Mouse (Mus musculus) forebrain, embryonic 16.5 days (tissue): ENCODE measurements around the gene Cpeb1. TPM values are rescaled to one million over a fixed set of nuclear protein-coding genes. Genes with fewer than 3 reads are reported as not detected.

Experiments
- ATAC-seq: fragments of 200-750 bp; cut with Nextera tagmentation; 2 replicates; pipeline ENCODE4 v1.8.0; 2017; ENCODE audit warnings: mild to moderate bottlenecking, moderate library complexity
- H3K27ac ChIP-seq: fragments of 300-500 bp; sonication (generic); 2 replicates; pipeline ENCODE4 v1.5.1; 2014; ENCODE audit warnings: low read length, control low read depth
- H3K27me3 ChIP-seq: fragments of 300-500 bp; sonication (generic); replicated peaks from 2 replicates; pipeline ENCODE4 v1.6.1; 2014; ENCODE audit warnings: low read length; ENCODE audit not compliant: control insufficient read depth, insufficient read depth
- H3K36me3 ChIP-seq: fragments of 300-500 bp; sonication (generic); 2 replicates; pipeline ENCODE4 v1.6.1; 2014; ENCODE audit not compliant: control insufficient read depth, insufficient read depth
- H3K4me1 ChIP-seq: fragments of 300-500 bp; sonication (generic); replicated peaks from 2 replicates; pipeline ENCODE4 v1.6.1; 2014; ENCODE audit warnings: low read length; ENCODE audit not compliant: control insufficient read depth, insufficient read depth
- H3K4me2 ChIP-seq: fragments of 300-500 bp; sonication (generic); 2 replicates; pipeline ENCODE4 v1.6.1; 2014; ENCODE audit warnings: mild to moderate bottlenecking, low read length, control low read depth
- H3K4me3 ChIP-seq: fragments of 300-500 bp; sonication (generic); replicated peaks from 2 replicates; pipeline ENCODE4 v1.5.1; 2014; ENCODE audit warnings: mild to moderate bottlenecking, low read length, control low read depth
- H3K9ac ChIP-seq: fragments of 300-500 bp; sonication (generic); replicated peaks from 2 replicates; pipeline ENCODE4 v1.6.1; 2014; ENCODE audit warnings: low read depth, low read length, control low read depth
- H3K9me3 ChIP-seq: fragments of 300-500 bp; sonication (generic); 2 replicates; pipeline ENCODE4 v1.6.1; 2016; ENCODE audit warnings: low read length; ENCODE audit not compliant: control insufficient read depth
- WGBS: fragments of 180-500 bp; shearing (Covaris S2); extraction: QIAGEN DNeasy Blood & Tissue Kit; methylation state at CpG from one replicate; pipeline ENCODE4 v1.1.7; 2014; 5-methylcytosine and 5-hydroxymethylcytosine counted together
- polyA plus RNA-seq: library from polyadenylated mRNA; unstranded; fragments of >200 nt; fragmentation: Nextera tagmentation; extraction: Ambion mirVana; gene quantifications from 2 replicates; pipeline ENCODE4 v1.2.1, GENCODE M21; 2015

Gene Cpeb1
- polyA plus RNA-seq, 1 experiment from 2014 or later: 2.9 TPM

DNA sequence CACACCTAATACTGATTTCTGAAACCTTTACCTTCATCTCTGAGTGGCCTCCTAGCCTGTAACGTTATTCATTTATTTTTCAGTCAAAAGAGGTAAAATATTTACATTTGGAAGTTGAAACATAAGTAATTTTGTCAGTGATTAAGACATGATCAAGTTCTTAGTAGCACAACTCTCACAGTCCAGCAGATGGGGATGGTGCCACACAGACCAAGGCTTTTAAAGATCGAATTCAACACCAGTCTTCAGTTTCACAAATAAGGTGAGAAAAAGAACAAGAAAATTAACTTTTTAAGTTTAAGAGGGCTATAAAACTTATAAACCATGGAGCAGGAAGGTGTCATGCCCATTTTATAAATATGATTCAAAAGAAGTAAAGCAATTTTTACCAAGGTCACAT is 56.3 kb downstream of the Cpeb1 start:
- no peaks in the 10 kb centered on the region for H3K27me3 ChIP-seq
- H3K9ac ChIP-seq: no peak overlapping the region
- no peak for ATAC-seq
- no peak overlapping the region for H3K4me3 ChIP-seq
- no peak overlapping the region for H3K4me2 ChIP-seq
- H3K9me3 ChIP-seq: no peaks in the 10 kb centered on the region
- H3K36me3 ChIP-seq: no peaks in the 10 kb centered on the region
- 51% methylated on average over 2 of the region's 2 CpGs for WGBS
- H3K4me1 ChIP-seq: no peaks in the 10 kb centered on the region
- H3K27ac ChIP-seq: no peak overlapping the region

- Histone ChIP-seq H3K4me2 (no peak overlapping the region), H3K36me3 (no peaks in the 10 kb centered on the region), H3K4me3 (no peak overlapping the region), H3K9me3 (no peaks in the 10 kb centered on the region), H3K9ac (no peak overlapping the region), H3K4me1 (no peaks in the 10 kb centered on the region), H3K27ac (no peak overlapping the region), H3K27me3 (no peaks in the 10 kb centered on the region)
- 81% methylated on average over 1 of the region's 1 CpGs for WGBS
- no peak for ATAC-seq
Measured at GRCm38 (mm10) chr7:81379363-81379762, 75.9 kb downstream of the Cpeb1 start.

- Histone ChIP-seq H3K36me3 (no peaks in the 10 kb centered on the region), H3K9ac (peak overlapping the region; percentile 23), H3K4me3 (peak overlapping the region; percentile 21), H3K4me2 (peak overlapping the region; percentile 53), H3K27me3 (no peaks in the 10 kb centered on the region), H3K4me1 (peaks cover 10% of the 10 kb centered on the region), H3K27ac (no peak overlapping the region), H3K9me3 (no peaks in the 10 kb centered on the region)
- 3% methylated on average over 13 of the region's 13 CpGs for WGBS
- peak; percentile 99 for ATAC-seq
Measured at GRCm38 (mm10) chr7:81372337-81372920, 82.8 kb downstream of the Cpeb1 start.

GRCm38 (mm10) chr7:81371811-81372210 is 83.5 kb downstream of the Cpeb1 start:
- Histone ChIP-seq H3K36me3 (no peaks in the 10 kb centered on the region), H3K4me3 (peak overlapping the region; percentile 21), H3K27me3 (no peaks in the 10 kb centered on the region), H3K9me3 (no peaks in the 10 kb centered on the region), H3K4me2 (peak overlapping the region; percentile 53), H3K4me1 (peaks cover 10% of the 10 kb centered on the region), H3K9ac (peak overlapping the region; percentile 23), H3K27ac (no peak overlapping the region)
- ATAC-seq: peak; percentile 42
- 14% methylated on average over 5 of the region's 5 CpGs for WGBS

- 49% methylated on average over 3 of the region's 3 CpGs for WGBS
- Histone ChIP-seq H3K9me3 (no peaks in the 10 kb centered on the region), H3K4me3 (no peak overlapping the region), H3K36me3 (no peaks in the 10 kb centered on the region), H3K27ac (no peak overlapping the region), H3K4me1 (peaks cover 10% of the 10 kb centered on the region), H3K27me3 (no peaks in the 10 kb centered on the region), H3K9ac (no peak overlapping the region), H3K4me2 (no peak overlapping the region)
- ATAC-seq: no peak
Measured at GRCm38 (mm10) chr7:81369724-81370123, 85.5 kb downstream of the Cpeb1 start.

DNA sequence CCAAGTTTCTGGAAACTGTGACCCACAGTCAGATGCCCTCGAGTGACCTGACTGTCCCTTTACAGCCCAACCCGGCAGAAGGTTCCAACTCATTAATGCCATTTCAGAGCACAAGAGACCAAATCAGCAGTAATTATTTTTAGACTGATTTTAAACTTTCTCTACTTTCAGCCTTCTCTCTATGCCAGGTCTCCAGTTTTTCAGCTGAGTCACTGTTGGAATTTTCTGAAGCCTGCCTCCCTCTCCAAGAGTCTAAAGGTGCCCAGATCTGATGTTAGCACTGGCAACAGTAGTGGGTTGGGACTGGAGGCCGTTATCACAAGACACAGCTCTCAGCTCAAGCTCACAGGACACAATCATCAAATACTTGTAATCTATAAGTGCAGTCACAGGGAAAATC is 87.3 kb downstream of the Cpeb1 start:
- Histone ChIP-seq H3K36me3 (no peaks in the 10 kb centered on the region), H3K9me3 (no peaks in the 10 kb centered on the region), H3K27me3 (no peaks in the 10 kb centered on the region), H3K4me3 (no peak overlapping the region), H3K27ac (no peak overlapping the region), H3K9ac (no peak overlapping the region), H3K4me1 (peaks cover 10% of the 10 kb centered on the region), H3K4me2 (no peak overlapping the region)
- 64% methylated on average over 3 of the region's 3 CpGs for WGBS
- no peak for ATAC-seq

DNA sequence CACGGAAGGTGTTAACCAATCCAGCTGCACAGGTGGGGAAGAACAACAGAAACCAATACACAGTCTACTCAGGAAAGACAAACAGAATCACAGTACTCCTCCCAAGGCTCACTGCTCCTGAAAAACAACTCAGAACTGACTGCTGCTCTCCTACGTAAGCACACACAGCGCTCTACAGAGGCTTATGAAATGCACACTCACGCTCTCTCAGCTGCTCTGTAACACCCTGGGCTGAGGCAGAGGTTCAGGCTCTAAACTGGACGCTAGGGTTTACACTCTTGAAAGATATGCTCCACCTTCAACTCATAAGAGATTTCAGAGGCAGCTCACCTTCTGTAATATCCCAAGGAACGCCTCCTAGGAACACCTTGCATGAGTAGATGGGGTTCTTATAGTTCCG is 98.3 kb downstream of the Cpeb1 start:
- WGBS: 78% methylated on average over 7 of the region's 7 CpGs
- no peaks in the 10 kb centered on the region for H3K4me1 ChIP-seq
- H3K4me2 ChIP-seq: no peak overlapping the region
- H3K27ac ChIP-seq: no peak overlapping the region
- no peaks in the 10 kb centered on the region for H3K27me3 ChIP-seq
- ATAC-seq: no peak
- no peak overlapping the region for H3K4me3 ChIP-seq
- H3K9me3 ChIP-seq: no peaks in the 10 kb centered on the region
- H3K9ac ChIP-seq: no peak overlapping the region
- H3K36me3 ChIP-seq: no peaks in the 10 kb centered on the region

DNA sequence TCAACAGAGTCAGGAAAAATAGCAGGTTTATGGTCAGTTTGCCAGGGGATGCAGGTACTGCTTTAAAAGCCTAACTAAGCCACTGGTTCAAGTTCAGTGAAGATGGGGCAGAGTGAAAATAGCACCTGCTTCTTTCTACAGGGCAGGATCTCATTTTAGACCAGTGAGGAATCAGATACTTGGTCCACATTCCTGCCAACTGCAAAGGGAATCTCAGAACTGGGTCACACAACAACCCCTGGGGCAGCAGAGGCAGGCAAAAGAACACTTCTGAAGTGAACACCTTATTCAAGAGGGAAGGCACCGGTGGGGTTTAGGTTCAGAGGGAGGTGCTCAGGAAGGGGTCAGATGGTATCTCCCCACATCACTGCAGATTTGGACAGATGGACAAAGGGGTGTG is 98.9 kb downstream of the Cpeb1 start:
- Histone ChIP-seq H3K9ac (no peak overlapping the region), H3K4me3 (no peak overlapping the region), H3K4me1 (no peaks in the 10 kb centered on the region), H3K27me3 (no peaks in the 10 kb centered on the region), H3K9me3 (no peaks in the 10 kb centered on the region), H3K27ac (no peak overlapping the region), H3K36me3 (no peaks in the 10 kb centered on the region), H3K4me2 (no peak overlapping the region)
- ATAC-seq: no peak
- 92% methylated on average over 1 of the region's 1 CpGs for WGBS

DNA sequence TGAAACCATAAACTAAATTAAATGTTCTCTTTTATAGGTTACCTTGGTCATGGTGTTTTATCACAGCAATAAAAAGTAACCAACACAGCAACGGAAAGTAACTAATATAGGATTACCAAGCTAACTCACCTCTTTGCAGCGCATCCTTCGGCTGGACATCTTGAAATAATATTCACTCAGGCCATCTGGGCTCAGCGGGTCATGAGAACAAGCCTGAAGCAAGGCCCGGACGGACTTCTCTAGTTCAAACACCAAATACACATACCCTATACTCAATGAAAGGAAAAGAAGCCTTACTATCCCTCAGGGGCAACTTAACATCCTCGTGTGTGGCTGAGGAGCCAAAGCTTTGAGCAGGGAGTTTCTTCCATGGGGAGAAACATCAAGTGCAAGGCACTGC is 99.5 kb downstream of the Cpeb1 start:
- no peak overlapping the region for H3K9ac ChIP-seq
- WGBS: 82% methylated on average over 7 of the region's 7 CpGs
- H3K4me2 ChIP-seq: no peak overlapping the region
- H3K4me1 ChIP-seq: no peaks in the 10 kb centered on the region
- H3K4me3 ChIP-seq: no peak overlapping the region
- no peaks in the 10 kb centered on the region for H3K36me3 ChIP-seq
- H3K9me3 ChIP-seq: no peaks in the 10 kb centered on the region
- no peaks in the 10 kb centered on the region for H3K27me3 ChIP-seq
- no peak for ATAC-seq
- no peak overlapping the region for H3K27ac ChIP-seq

DNA sequence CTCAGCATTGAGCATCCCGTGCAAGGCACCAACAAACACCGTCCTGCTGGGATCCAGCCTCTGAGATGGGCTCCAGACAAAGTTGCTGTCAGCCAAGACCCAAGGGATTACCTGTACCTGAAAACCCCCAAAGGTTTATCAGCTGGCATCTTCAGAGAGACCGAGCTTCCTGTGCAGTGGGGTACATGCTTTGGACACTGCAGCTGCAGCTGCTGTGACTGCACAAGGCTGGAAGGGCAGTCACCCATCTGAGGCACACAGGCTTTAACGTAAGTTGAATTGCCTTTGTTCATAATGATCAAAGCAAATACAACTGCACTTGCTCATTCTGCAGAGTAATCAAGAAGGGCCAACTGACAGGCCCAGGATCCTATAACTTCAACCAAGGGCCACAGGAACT is 103.4 kb downstream of the Cpeb1 start:
- ATAC-seq: no peak
- Histone ChIP-seq H3K9me3 (no peaks in the 10 kb centered on the region), H3K27me3 (no peaks in the 10 kb centered on the region), H3K4me3 (no peak overlapping the region), H3K9ac (no peak overlapping the region), H3K4me1 (no peaks in the 10 kb centered on the region), H3K4me2 (no peak overlapping the region), H3K27ac (no peak overlapping the region), H3K36me3 (no peaks in the 10 kb centered on the region)
- 78% methylated on average over 4 of the region's 4 CpGs for WGBS
